Mouse (Mus musculus) right cerebral cortex, adult 18-20 months (tissue): ENCODE results near the gene Pigp.
A peak's percentile ranks its signal among the peaks of the same experiment; 100 is the strongest.

Experiments used
- DNase-seq: peaks from one replicate; pipeline ENCODE4 v3.0.0; 2022; ENCODE audit warnings: mixed read lengths

Gene Pigp

DNA sequence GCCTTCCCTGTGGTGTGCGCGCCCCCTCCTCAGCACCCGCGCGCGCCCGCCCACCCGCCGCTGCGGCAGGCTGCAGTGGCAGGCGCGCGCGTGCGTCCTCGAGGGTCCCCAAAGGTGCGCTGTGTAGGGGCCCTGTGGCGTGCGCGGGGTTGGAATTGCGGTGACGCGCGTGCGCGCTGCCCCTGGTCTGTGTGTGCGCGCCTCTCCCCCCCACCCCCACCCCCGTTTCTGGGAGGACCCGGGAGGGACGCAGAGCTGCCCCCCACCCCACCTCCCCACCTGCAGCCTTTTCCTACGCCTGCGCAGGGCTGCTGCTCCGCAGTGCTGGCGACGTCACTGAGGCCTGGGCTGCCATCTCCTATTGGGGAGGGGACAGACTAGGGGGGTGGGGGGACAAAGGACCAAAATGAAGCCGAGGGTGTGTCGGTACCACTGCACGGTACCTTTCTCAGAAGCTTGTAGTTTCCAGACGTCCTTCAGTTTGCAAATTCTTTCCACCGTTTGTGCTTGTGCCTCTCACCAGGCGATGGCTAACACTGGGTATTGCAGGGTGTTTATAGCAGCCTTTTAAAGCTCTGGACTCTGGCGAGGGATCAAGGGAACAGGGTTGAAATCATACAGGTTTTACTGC lies at the start of gene Pigp:
Pigp (minus strand) TSS at position 542 of the 631 bp plus-strand sequence.
- no peak for DNase-seq

DNA sequence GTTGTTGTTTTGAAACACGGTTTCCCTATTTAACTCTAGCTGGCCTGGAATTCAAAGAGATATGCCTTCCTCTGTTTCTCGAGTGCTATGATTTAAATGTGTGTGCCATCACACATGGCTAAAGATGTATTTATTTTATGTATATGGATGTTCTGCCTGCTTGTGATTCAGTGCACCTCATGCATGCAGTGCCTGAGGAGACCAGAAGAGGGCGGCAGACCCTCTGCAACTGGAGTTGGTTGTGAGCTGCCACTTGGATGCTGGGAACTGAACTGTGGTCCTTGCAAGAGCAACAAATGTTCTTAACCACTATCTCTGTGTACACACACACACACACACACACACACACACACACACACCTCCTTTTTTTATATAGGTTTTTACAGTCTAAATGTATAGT lies 48.9 kb upstream of the Pigp start:
- no peak for DNase-seq

DNA sequence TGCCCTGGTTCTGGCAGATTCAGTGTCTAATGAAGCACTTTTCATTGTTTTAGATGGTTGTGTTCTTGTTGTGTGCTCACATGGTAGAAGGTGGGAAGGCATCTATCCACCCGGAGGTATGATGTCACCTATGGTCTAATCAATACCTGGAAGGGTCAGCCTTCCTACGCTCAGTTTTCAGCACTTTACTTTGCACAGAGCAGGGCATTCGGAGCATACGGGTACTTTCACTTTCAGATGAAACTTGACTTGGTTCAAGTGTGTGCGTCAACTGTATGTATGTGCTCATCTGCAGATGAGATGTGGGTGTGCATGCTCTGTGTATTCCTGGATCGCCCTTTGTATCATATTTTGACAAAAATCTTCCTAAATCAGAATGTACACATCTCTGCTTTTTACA lies 42.5 kb upstream of the Pigp start:
- DNase-seq: no peak

DNA sequence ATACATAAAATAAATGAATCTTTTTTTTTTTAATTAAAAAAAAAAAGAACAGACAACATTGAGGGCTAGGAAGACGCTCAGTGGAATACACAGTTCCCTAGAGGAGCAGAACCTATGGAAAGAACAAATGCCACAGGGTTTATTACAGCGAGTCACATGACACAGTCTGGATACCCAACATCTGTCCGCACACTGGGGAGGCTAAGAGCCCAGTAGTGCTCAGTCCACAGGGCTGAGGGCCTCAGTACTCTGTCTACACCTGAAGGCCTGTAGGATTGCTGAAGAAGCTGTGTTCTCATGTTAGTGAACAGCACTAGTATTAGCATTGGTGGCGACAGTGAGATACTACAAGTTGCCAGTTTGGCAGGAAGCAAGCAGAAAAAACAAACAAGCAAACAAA lies 41.1 kb upstream of the Pigp start:
- DNase-seq: no peak

DNA sequence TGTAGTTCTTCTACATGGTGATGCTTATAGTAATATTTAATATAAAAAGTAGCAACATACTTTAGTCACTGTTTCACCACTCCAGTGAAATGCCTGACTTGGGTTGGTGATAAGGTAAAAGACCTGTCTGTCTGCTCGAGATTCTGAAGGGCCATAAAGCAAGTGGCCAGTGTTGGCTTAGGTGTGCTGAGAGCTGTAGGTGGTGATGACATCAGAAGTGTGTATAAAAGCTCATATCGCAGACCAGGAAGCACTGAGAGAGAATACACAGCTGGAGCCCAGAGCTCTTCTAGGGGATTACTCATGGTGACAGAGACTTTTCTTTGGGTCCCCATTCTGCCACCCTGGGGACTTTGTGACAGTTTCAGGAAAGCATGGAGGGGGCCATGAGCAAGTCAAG lies 40.6 kb upstream of the Pigp start:
- no peak for DNase-seq

DNA sequence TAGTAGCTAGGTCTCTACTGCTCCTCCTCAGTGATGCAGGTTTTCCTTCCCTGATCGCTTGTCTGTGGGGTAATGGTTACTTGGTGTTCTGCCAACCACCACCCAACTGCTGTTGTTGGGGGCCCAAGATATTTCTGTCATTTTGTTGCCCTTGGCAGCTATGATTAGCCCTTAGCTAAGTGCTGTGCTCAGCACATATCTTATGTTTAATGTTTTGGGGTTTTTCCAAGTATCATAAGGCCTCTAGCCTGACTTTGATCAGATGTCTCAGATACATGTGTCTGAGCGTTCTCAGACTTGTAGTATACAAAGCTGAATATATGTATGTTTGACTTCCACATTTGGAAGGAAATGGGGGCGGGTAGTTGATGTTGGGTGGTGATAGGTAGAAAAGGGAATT lies 39.6 kb upstream of the Pigp start:
- no peak for DNase-seq

DNA sequence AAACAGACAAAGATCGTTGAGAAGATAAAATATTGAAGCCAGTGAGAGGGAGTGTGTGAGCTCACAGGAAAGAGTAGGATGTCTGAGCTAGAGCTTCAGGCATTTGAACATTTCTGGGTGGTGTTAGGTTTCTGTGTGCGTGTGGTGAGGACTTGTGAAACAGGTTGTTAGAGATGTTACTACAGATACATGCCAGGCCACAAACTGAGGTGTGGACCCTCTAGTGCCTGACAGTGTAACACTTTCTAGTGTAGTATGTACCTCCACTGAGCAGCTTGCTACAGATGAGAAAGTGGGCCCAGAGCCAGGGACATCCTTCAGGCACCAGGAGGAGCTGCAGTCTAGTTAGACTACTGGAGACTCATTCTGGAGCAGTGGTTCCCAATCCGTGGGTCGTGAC lies 30.5 kb upstream of the Pigp start:
- DNase-seq: peak; percentile 28

DNA sequence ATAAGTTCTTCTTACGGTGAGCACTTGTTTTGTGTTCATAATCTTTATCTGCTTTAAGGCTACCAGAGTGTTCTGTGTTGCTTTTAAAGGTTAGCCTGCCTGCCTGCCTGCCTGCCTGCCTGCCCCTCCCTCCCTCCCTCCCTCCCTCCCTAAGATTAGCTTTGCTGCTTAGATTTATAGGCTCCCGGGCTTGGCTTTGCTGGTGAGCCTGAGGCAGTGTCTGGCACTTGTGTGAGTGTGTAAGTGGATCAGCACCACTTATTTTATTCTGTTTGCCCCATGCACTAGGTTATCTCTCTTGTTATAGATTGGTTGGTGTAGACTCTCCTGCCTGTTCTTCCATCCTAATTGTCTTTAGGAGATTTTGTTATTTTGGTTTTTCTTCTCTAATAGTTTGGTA lies 30.0 kb upstream of the Pigp start:
- no peak for DNase-seq

DNA sequence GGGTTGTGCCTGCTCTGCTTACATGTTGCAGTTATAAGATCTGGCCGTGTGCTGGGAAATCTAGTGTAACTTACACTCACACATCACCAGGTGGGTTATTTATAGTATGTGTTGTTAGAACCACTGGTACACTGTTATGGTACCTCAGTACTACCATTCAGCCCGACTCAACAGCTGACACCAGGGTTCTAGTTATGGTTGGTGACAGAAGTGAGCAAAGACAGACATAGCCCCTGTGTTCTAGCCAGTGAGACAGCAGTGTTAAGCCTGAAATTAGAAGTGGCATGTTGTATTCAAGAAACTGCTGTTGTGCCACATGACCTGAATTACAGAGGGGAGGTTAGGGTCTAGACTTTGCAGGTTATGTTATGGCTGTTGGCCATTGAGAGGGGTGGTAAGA lies 27.5 kb upstream of the Pigp start:
- no peak for DNase-seq

DNA sequence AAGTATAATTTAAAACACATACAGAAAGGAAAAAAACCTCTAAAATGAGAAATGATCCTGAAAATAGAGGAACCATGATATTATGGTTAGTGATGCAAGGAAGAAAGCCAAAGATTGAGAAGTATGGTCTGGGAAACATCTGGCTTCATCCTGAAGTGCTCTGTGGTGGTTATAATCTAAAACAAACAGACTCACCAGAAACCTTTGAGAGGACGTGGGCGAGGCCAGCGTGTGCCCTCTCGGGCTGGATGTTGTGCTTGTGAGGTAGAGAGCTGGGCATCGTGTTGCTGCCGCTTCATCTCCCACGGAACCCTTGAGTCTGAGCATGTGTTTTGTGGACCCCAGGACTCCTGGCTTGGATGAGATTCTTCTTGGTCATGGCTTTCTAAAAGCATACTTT lies 25.0 kb upstream of the Pigp start:
- DNase-seq: no peak

DNA sequence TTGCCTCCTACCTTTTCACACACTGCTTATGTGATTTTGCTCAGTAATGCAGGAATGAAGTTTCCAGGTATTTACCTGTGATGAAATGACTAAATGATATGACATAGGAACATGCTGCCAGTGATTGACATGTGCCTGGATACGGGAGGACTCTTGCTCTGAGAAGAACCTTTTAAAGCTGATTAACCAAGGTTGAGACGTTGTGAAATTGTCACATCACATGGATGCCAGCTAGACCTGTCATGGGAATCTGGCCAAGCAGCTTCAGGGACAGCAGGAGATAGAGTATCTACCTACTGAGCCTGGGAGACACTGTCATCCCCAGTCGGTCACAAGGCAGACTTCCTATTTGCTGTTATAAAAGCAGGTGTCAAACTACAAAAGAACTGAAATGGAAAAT lies 23.4 kb upstream of the Pigp start:
- no peak for DNase-seq

DNA sequence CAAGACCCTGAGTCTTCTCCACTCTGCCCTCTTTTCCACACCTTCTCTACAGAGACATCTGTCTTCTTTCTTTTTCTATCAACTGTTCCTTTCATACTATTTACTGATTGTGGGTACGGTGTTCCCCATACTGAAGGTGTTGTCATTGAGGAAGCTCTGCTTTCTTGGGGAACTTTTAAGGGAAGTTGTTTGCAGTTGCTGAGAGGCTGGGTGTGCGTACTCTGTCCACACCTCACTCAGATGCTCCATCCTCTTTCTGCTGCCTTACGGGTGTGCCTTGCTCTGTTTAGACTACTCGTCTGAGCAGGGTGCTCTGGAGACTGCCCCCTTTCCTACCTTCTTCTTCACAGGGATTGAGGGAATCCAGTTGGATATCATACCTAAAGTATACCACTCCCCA lies 20.7 kb upstream of the Pigp start:
- DNase-seq: no peak

DNA sequence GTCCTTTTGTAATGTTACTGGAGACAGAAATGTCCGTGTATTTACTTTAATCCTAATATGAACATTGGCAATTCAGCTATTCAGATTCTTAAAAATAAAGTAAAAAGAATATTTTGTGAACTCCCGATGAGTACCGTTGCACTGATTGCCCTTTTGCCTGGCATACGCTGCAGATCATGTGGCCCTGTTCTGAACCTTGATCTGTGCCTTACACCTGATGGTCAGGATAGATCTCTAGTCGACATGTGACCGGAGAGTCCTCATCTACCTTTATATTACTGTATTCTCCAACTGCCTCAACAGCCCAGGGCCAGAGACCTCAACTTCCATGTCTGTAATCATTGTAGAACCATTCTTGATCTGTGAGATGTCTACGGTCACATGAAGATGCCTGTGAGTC lies 16.0 kb upstream of the Pigp start:
- DNase-seq: no peak

DNA sequence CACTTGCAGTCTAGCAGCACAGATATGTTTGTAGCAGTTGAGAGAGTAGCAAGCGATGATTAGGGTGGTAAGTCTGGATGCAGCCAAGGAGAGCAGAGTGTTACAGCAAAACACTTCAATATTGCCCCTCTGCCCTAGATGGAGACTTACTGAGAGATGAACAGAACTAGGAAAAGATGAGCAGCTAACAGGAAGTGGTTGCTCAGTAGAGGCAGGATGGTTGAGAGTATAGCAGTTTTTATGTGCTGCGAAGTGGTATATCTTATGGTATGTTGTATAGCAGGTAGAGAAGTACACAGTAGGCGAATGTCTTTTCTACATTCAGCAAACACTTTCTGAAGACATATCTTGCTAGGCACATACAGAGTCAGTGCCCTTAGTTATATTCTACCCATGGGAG lies 11.6 kb upstream of the Pigp start:
- DNase-seq: no peak

DNA sequence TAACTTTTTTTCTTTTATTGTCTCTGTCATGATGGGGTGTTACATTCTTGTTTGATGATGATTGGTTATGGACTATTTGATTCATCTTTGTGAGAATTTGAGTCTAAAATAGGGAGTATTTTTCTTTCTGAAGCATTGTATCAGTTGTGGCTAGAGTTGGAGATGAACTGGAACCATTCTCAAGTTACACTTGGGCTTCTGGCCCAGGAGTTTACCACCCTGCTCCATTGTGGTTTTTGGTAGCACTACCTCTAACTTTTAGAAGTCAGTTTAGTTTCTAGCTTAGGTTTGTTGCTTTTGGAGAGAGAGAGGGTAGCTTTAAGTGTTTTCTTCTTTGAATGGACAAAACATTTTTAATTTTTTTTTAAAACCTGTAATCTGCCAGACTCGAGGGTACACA lies 7.7 kb upstream of the Pigp start:
- no peak for DNase-seq

DNA sequence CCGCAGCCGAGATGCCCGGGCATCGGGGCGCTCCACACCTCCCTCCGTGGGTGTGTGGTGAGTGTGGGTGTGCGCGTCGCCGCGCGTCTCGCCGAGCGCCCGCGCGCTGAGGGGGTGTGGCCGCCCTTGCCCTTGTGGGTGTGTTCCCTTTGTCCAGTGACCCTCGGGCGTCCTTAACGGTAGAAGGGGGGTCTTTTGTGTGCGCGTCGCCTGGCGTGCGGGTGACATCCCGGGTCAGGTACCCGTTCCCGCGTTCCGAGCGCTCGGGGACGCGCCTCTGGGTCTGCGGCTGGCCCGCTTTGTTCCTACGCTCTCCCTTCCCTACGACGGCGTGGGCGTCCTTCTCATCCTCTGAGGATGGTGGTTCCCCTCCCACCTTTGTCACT lies 734 bp downstream of the Pigp start:
- DNase-seq: peak; percentile 73

DNA sequence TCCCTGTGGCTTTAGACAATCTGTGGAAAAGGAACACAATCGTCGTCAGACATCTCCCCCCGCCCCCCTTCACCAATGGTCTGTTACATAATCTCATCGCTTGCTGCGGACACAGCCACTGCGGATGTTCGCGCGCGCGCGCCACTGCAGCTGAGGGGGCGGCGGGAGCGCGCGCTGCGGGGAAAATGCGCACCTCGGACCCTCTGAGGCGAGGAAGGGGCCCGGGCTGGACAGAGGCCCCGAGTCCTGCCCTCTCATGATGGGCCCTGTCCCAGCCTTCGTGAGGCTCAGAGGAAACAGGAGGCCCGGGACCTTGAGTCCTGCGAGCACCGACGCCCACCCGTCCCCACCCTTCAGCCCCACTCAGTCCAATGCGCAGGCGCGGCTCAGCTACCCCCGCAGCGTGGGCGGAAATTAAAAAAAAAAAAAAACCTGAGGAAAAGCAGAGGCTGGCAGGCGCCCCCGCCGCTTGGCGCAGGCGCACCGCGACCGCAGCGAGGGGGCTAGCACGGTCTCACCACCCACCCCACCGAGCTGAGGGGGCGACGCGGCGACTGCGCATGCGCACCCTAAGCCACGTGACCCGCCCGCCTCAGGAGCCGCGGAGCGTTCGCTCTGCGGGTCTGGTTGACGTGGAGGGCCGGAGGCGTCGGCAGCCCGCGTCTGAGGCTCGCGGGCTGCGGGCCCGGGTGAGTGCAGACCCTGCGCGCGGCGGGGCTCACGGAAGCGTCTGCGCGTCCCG lies 1.3 kb downstream of the Pigp start, which contains the start of gene Ttc3:
Ttc3 (plus strand) TSS at position 446 of the 742 bp plus-strand sequence.
- DNase-seq: peak; percentile 95

DNA sequence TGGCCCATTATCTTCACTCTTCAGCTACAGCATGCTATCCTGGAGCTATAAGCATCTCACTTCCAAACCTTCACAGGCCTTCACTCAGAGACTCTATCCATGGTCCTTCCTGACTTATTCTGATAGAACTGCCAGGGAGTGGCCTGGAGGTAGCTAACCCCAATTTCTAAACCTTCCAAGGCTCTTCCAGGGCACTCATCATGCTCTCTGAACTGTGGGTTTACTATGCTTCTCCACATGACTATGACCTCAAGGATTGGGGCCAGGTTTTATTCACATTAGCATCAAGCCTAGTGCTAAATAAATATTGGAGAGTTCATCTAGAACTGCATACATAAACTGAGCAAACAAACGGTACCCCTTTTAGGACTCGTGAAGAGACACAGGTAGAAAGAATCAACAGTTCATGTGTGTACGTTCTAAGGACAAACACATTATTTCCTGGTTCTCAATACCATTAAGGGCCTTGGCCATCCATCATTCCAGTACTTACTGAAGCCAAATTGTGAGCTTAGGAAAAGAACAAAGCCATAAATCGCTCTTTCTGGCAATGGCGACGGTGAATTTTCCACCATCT lies 2.0 kb downstream of the Pigp start:
- DNase-seq: no peak

DNA sequence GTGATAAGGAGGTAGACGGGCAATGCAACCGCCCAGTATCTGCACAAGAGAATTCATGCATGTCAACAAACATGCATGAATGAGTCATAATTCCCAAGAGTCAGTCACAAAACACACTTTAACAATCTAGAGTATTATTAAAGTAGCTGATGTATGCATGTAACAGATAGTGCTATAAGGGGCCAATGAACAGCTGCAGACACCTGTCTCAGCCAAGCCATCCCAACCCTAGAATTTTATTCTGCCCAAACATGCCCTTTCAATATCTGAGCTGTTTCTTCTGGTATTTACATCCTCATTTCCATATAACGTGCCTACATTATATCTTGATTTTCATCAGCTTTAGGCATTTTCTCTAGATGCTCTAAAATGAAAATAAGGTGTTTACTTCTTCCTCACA lies 6.2 kb downstream of the Pigp start:
- DNase-seq: no peak

DNA sequence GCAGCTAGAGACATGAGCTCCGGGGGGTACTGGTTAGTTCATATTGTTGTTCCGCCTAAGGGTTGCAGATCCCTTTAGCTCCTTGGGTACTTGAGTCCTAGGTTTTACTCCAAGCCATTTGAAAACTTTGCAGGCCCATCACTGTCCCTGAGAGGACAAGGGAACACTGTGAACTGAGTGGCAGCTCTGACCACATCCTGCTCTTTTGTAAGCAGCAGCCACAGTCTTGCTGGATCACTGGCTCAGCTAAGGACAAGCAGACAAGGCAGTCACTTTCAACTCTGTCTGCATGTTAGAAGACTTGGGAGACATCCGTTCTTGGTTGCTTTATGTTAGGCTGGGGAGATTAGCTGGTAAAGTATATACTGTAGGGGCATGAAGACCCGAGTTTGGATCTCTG lies 7.8 kb downstream of the Pigp start:
- no peak for DNase-seq

DNA sequence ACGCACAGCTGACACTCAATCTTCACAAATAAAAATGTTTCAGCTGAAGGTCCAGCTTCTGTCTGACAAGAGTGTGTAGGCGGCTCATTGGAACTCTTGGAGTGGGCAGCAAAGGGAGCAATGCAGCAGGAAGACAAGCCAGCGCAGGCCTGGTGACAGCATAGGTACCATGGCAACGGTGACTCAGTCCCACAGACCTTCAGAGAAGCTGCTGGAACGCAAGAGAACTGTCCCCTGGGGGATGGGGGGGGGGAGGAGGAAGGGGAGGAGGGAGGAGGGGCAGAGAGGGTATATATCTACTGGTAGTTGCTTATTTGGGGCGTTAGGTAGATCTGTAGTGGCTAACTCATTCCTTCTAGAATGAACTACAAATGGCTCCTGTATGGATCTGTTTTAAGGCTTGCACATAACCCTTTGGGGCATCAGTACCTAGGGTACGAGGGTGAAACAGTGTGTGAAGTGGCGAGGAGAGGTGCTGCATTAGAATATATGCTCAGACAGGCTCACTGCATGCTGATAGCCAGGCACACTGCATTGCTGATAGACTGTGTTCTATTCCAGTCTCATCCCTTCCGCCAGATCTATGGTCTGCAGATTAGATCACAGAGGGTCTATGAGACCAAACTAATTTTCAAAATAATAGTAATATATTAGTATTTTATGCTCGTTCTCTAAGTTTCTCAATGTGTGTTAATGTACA lies 9.3 kb downstream of the Pigp start:
- DNase-seq: peak; percentile 92

DNA sequence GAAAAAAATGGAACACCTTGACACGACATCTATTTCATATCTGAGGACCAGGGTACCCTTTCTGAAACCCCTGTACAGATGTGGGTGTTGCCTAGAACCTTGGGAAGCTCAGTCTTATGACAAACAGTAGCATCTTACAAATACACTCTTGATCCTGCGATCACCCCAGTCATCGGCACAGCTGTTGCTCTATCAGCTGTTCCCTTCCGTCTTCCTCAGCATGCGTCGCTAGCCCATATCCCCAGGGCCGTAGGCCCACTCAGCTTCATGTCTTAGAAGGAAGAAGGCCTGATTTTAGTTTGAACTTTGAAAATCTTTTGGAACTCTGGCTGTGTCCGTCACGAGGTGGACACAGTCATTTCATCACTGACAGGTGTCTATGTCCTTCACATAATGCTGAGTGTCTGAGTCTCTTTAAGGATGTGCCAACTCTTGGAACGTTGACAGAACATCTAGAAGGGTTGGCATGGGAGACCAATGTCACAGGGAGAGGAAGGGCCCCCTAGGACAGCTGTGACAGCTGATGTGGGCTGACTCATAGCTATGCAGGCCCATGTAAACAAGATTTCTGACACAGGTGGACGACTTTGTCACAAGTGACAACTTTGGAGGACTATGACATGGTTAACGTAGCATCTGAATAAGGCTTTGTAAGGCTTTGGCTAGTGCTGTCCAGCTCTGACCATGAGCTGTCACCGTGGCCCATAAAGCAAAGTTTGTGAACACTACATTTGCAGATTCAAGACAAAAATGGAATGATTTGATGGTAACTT lies 10.9 kb downstream of the Pigp start:
- DNase-seq: no peak

DNA sequence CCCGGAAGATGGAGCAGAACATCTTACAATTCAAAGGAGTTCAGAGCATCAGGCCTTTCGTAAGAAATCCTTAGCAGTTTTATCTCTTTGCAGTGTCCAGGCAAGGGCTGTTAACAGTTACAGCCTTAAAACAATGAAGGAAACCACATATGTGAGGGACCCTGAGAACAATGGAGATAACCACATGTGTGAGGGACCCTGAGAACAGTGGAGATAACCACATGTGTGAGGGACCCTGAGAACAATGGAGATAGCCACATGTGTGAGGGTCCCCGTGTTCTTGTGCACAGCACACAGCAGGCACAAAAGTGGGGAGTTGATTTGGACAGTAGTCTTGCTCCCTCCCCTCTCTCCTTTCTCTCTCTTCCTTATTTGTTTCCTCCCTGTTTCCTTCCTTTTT lies 13.6 kb downstream of the Pigp start:
- no peak for DNase-seq
